Mouse (Mus musculus) A20 (cell line): ENCODE results near the gene Zfp629.
A peak's percentile ranks its signal among the peaks of the same experiment; 100 is the strongest.

Experiments
- DNase-seq: peaks from one replicate; pipeline ENCODE4 v3.0.0-alpha.2; 2011; ENCODE audit warnings: low read depth, low spot score

Gene Zfp629

GRCm38 (mm10) chr7:127614511-127614890 lies 1.1 kb downstream of the Zfp629 start:
- peak; percentile 71 for DNase-seq

GRCm38 (mm10) chr7:127614091-127614490 lies 1.5 kb downstream of the Zfp629 start:
- no peak for DNase-seq

GRCm38 (mm10) chr7:127613501-127613900 lies 2.1 kb downstream of the Zfp629 start:
- no peak for DNase-seq

GRCm38 (mm10) chr7:127611561-127611960 lies 4.0 kb downstream of the Zfp629 start:
- DNase-seq: no peak

GRCm38 (mm10) chr7:127611011-127611410 lies 4.6 kb downstream of the Zfp629 start:
- no peak for DNase-seq

- DNase-seq: no peak
Observed at GRCm38 (mm10) chr7:127607150-127607549, 8.4 kb downstream of the Zfp629 start.

GRCm38 (mm10) chr7:127604256-127604655 lies 11.3 kb downstream of the Zfp629 start:
- DNase-seq: no peak

GRCm38 (mm10) chr7:127602903-127603302 lies 12.7 kb downstream of the Zfp629 start:
- DNase-seq: no peak

- DNase-seq: no peak
Observed at GRCm38 (mm10) chr7:127601735-127602134, 13.9 kb downstream of the Zfp629 start.

- DNase-seq: no peak
Observed at GRCm38 (mm10) chr7:127600612-127601011, 15.0 kb downstream of the Zfp629 start.

GRCm38 (mm10) chr7:127596747-127597146 lies 18.9 kb downstream of the Zfp629 start:
- no peak for DNase-seq

- no peak for DNase-seq
Observed at GRCm38 (mm10) chr7:127592575-127592974, 23.0 kb downstream of the Zfp629 start.

GRCm38 (mm10) chr7:127591108-127591507 lies 24.5 kb downstream of the Zfp629 start:
- no peak for DNase-seq

GRCm38 (mm10) chr7:127589637-127590036 lies 26.0 kb downstream of the Zfp629 start:
- DNase-seq: no peak

- DNase-seq: no peak
Observed at GRCm38 (mm10) chr7:127588901-127589300, 26.7 kb downstream of the Zfp629 start.

GRCm38 (mm10) chr7:127588011-127588871 lies 27.4 kb downstream of the Zfp629 start, which contains the start of the genes Ccdc189 and Rnf40:
Gene Ccdc189 (minus strand): TSS chr7:127588595.
Gene Rnf40 (plus strand): TSS chr7:127588767.
- peak; percentile 99 for DNase-seq

- DNase-seq: no peak
Observed at GRCm38 (mm10) chr7:127587196-127587595, 28.4 kb downstream of the Zfp629 start.

- DNase-seq: no peak
Observed at GRCm38 (mm10) chr7:127586149-127586548, 29.4 kb downstream of the Zfp629 start.

GRCm38 (mm10) chr7:127585031-127585430 lies 30.6 kb downstream of the Zfp629 start:
- no peak for DNase-seq

- no peak for DNase-seq
Observed at GRCm38 (mm10) chr7:127583260-127583659, 32.3 kb downstream of the Zfp629 start.

GRCm38 (mm10) chr7:127574115-127574514 lies 41.5 kb downstream of the Zfp629 start:
- peak; percentile 18 for DNase-seq

GRCm38 (mm10) chr7:127573503-127574008 lies 42.0 kb downstream of the Zfp629 start:
- DNase-seq: peak; percentile 51

- peak; percentile 96 for DNase-seq
Observed at GRCm38 (mm10) chr7:127572895-127573471, 42.6 kb downstream of the Zfp629 start, which contains the start of gene Phkg2. Gene Phkg2 (plus strand): TSS chr7:127573340.
